Mouse (Mus musculus): Measurements from ENCODE around the gene Gm9887. TPM values are rescaled to one million over a fixed set of nuclear protein-coding genes. Genes with fewer than 3 reads are reported as not detected.

The Gm9887 gene
- polyA plus RNA-seq (2015; fragmentation: Nextera tagmentation; extraction: Ambion mirVana), result 0.63 and 0.80 TPM in 2 replicates

DNA sequence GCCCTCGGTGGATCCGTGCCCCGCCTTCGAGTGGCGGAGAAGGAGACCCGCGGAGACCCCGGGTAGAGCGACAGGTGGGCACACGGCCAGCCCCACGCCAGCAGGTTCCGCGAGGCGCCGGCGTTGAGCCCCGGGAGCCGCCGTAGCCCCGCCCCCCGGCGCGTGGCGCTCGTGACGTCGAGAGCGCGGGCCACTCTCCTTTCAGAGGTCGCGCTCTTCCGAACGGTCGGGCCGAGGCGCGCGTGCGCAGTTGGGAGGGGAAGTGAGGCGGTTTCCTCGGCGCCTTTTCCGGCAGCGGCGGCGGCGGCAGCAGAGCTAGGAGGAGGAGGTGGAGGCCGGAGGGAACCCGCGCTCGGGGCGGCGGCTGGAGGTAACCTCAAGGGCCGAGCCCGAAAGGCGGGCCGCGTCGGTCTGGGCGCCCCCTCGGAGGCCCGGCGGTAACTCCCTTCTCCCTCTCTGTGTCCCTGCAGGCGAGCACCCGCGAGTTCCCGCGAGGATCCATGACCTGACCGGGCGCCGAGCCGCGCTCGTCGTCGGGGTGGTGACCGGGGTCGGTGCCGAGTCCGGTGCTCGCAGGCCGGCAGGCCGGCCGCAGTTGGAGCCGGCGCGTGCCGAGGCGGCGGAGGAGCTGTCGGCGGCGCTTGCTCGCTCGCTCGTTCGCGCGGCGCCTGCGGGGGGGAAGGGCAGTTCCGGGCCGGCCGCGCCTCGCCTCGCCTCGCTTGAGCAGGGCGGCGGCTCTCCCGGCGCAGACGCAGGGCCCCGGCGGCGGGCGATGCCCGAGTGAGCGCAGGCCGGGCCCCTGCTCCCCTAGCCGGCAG, at the start of gene Gm9887, which contains the start of gene Arf6:
Gene Gm9887 (minus strand): TSS at position 605 of the 818 bp plus-strand sequence.
Gene Arf6 (plus strand): TSS at position 297 of the 818 bp plus-strand sequence.
- Histone ChIP-seq H3K36me3 (ENCODE audit: poor library complexity, severe bottlenecking) (no peaks in the 10 kb centered on the region), H3K4me2 (peak within 1 kb of the TSS; percentile 82), H3K4me3 (peak within 1 kb of the TSS; percentile 100), H3K9ac (peak within 1 kb of the TSS; percentile 96), H3K9me3 (replicated peaks) (no peaks in the 10 kb centered on the region), H3K27me3 (no peaks in the 10 kb centered on the region), H3K4me1 (peaks cover 30% of the 10 kb centered on the region), H3K27ac (peak within 1 kb of the TSS; percentile 90)
- ATAC-seq, result peak; percentile 95
- WGBS, result under 1% methylated on average over 97 of the region's 121 CpGs

DNA sequence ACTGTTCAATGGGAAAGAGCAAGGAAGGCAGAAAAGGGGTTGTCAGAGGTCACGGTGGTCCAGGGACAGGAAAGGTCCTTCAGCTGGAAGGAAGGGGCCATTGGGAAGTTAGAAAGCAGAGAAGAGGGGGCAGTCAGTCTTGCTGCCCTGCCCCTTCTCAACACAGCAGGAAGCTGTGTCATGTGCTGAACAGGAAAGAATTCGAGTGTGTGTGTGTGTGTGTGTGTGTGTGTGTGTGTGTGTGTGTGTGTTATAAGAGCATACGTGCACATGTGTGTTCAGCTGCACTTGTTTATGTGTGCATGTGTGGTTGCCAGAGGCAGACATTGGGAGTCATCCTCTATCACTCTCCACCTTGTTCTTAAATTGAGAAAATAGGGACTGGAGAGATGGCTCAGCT, 48.5 kb upstream of the Gm9887 start:
- 73% methylated on average over 3 of the region's 3 CpGs for WGBS

DNA sequence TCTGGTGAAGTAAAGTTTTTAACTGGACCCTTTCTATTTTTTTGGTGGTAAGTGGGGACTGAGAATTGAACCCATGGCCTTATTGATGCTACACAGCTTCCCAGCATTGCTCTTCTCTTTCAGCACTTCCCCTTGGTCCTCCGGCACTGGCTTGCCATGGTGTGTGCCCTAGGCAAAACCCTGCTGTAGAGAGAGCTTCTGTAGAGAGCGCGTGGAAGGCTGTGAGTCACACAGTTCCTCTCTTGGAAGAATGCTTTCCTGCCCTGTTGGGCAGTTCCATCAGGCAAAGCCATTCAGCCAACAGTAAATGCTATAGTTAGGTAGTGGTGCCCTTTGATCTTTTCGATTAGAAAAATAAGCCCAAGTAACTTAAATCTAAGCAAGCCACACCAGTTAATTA, 47.3 kb upstream of the Gm9887 start:
- no peak overlapping the region for H3K4me3 ChIP-seq
- no peaks in the 10 kb centered on the region for H3K36me3 ChIP-seq (ENCODE audit: poor library complexity, severe bottlenecking)
- ATAC-seq, result no peak
- no peak overlapping the region for H3K4me2 ChIP-seq
- peaks cover 8% of the 10 kb centered on the region for H3K9me3 ChIP-seq (replicated peaks)
- H3K9ac ChIP-seq, result no peak overlapping the region
- no peak overlapping the region for H3K27ac ChIP-seq
- no peaks in the 10 kb centered on the region for H3K27me3 ChIP-seq
- WGBS, result 91% methylated on average over 4 of the region's 4 CpGs
- no peaks in the 10 kb centered on the region for H3K4me1 ChIP-seq

More for the DNA sequence above, 48.5 kb upstream of the Gm9887 start:
- Histone ChIP-seq H3K4me2 (no peak overlapping the region), H3K9ac (no peak overlapping the region), H3K27ac (no peak overlapping the region), H3K4me3 (no peak overlapping the region), H3K4me1 (0 out of 2 replicates have a peak, but pooled peaks cover 3% of the 10 kb centered on the region), H3K36me3 (ENCODE audit: poor library complexity, severe bottlenecking) (no peaks in the 10 kb centered on the region), H3K9me3 (replicated peaks) (peaks cover 8% of the 10 kb centered on the region), H3K27me3 (no peaks in the 10 kb centered on the region)
- no peak for ATAC-seq

DNA sequence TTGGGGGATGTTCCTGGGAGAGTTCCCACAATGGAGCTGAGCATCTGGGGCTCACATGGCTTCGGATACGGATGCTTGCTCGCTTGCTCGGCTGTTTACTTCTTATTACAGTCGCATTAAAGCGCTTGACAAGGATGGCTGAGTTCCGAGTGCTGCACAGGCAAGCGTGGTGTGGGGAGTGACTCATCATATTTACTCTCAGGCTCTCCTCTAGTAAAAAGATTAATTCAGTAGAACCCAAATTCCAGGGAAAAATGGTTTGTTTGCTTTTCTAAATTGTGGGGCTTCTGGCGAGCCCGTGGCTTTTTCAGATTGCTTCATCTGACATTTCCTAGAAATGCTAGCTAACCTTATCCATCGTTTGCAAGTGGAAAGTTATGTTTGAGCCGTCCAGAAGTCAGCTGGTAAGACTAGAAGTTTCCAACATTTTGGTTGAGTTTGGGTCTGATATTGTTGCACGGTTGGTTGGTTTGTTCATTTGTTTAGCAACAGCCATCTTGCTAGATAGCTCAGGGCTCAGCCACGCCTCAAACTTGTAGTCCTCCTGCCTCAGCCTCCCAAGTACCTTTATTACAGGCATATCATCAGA, 46.9 kb upstream of the Gm9887 start:
- H3K27ac ChIP-seq, result no peak overlapping the region
- no peak overlapping the region for H3K4me3 ChIP-seq
- no peaks in the 10 kb centered on the region for H3K27me3 ChIP-seq
- H3K4me1 ChIP-seq, result no peaks in the 10 kb centered on the region
- no peaks in the 10 kb centered on the region for H3K36me3 ChIP-seq (ENCODE audit: poor library complexity, severe bottlenecking)
- 93% methylated on average over 14 of the region's 14 CpGs for WGBS
- peaks cover 8% of the 10 kb centered on the region for H3K9me3 ChIP-seq (replicated peaks)
- H3K9ac ChIP-seq, result no peak overlapping the region
- no peak for ATAC-seq
- no peak overlapping the region for H3K4me2 ChIP-seq

DNA sequence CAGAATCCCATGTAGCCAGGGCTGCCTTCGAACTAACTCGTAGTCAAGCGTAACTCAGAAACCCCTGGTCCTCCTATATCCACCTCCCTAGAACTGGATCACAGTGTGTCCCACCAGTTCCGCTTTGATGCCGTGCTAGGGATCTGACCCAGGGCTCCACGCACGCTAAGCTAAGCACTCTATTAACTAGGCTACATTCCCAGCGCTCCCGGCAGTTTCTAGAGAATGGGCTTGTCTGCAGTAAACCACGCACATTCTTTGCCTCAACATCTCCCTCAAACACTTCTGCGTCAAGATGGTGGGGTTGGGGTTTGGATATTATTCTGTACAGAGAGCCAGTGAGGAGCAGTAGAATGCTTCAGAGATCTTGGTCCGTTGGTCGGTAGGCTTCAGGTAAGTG, 46.3 kb upstream of the Gm9887 start:
- Histone ChIP-seq H3K27me3 (no peaks in the 10 kb centered on the region), H3K4me3 (no peak overlapping the region), H3K9ac (no peak overlapping the region), H3K4me2 (no peak overlapping the region), H3K9me3 (replicated peaks) (peaks cover 8% of the 10 kb centered on the region), H3K27ac (no peak overlapping the region), H3K4me1 (no peaks in the 10 kb centered on the region), H3K36me3 (ENCODE audit: poor library complexity, severe bottlenecking) (no peaks in the 10 kb centered on the region)
- 93% methylated on average over 13 of the region's 13 CpGs for WGBS
- ATAC-seq, result no peak

DNA sequence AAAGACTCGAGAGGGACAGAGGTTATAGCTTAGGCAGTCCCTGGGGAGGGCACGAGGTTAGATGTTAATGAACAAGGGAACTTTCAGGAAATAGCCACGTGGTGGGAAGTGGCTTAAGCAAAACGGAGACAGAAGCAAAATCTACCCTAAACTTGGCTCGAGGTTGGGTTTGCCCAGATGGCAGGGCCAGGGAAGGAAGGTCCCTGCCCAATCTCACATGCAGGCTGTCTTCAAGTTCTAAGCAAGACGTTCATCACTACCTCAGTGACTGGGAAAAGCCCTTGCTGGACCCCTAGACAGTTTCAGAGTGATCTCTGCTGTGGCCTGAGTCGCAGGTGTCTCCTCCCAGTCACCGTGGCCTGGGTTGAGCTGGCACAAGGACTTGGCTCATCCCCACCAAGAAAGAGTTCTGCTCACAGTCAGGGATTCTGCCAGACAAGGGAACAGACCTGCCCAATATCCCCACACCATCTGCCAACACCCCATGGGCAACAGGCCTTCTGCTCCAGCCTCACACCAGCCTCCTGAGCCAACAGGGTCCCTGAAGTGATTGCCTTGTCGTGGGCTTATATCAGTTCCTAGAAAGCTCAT, 45.5 kb upstream of the Gm9887 start:
- no peak overlapping the region for H3K4me2 ChIP-seq

DNA sequence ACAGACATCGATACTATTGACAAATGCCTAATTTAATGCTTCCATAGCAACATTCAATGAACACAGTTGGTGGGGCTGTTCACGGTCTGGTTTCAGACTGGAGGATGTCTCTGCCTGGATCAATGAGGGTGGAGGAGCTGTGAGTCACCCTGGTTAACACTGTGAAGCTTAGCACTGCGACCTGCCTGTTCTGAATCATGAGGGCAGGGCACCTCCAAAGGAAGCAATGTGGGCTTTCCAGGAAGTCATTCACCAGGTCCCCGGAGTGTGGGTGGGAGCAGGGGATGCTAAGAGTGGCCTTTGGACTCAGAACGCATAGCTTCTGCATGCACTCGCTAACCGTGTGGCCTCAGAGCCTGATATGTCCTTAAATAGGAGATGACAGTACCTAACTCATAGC, 44.5 kb upstream of the Gm9887 start:
- H3K4me3 ChIP-seq, result no peak overlapping the region
- H3K9me3 ChIP-seq (replicated peaks), result no peaks in the 10 kb centered on the region
- ATAC-seq, result no peak
- no peak overlapping the region for H3K9ac ChIP-seq
- 76% methylated on average over 7 of the region's 7 CpGs for WGBS
- no peak overlapping the region for H3K4me2 ChIP-seq
- H3K27me3 ChIP-seq, result no peaks in the 10 kb centered on the region
- no peaks in the 10 kb centered on the region for H3K36me3 ChIP-seq (ENCODE audit: poor library complexity, severe bottlenecking)
- H3K4me1 ChIP-seq, result no peaks in the 10 kb centered on the region
- H3K27ac ChIP-seq, result no peak overlapping the region

More for the DNA sequence above, 45.5 kb upstream of the Gm9887 start:
- H3K27me3 ChIP-seq, result no peaks in the 10 kb centered on the region
- H3K27ac ChIP-seq, result no peak overlapping the region
- no peaks in the 10 kb centered on the region for H3K36me3 ChIP-seq (ENCODE audit: poor library complexity, severe bottlenecking)
- H3K4me3 ChIP-seq, result no peak overlapping the region
- H3K4me1 ChIP-seq, result no peaks in the 10 kb centered on the region
- no peak overlapping the region for H3K9ac ChIP-seq
- no peak for ATAC-seq
- H3K9me3 ChIP-seq (replicated peaks), result peaks cover 5% of the 10 kb centered on the region
- WGBS, result 59% methylated on average over 9 of the region's 9 CpGs

DNA sequence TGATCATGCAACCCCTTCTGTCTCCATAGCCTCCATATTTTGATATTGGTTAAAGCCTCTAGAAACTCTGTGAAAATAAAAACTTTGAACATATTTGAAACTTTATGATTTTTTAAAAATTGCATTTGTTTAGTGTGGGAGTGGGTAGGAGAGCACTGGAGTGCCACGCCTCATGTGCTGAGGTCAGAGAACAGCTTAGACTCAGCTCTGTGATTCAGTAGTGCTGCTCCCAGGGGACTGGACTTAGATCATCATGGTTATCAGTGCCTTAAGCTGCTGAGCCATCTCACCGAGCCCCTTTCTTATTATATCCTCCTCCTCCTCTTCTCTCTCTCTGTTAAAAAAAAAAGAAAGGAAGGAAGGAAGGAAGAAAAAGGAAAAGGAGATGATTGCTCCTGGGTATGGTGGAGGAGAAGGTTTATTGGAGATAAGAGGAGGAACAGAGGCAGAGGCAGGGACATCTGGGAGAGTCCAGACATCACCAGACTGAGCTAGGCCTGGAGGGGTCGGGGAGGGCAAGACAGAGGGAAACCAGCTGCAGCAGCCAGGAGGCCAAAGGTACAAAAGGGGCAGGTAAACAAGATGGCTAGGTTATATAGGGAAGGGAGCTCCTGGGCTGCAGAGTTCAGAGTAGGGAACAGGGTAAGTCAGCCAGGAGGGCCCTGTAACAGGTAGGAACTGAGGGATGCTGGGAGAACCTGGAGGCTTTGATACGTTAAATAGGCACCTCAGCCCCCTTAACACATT, 42.7 kb upstream of the Gm9887 start:
- Histone ChIP-seq H3K27me3 (no peaks in the 10 kb centered on the region), H3K4me1 (no peaks in the 10 kb centered on the region), H3K9ac (no peak overlapping the region), H3K4me2 (no peak overlapping the region), H3K27ac (no peak overlapping the region), H3K36me3 (ENCODE audit: poor library complexity, severe bottlenecking) (no peaks in the 10 kb centered on the region), H3K4me3 (no peak overlapping the region), H3K9me3 (replicated peaks) (no peaks in the 10 kb centered on the region)
- ATAC-seq, result no peak
- WGBS, result 89% methylated on average over 4 of the region's 4 CpGs

DNA sequence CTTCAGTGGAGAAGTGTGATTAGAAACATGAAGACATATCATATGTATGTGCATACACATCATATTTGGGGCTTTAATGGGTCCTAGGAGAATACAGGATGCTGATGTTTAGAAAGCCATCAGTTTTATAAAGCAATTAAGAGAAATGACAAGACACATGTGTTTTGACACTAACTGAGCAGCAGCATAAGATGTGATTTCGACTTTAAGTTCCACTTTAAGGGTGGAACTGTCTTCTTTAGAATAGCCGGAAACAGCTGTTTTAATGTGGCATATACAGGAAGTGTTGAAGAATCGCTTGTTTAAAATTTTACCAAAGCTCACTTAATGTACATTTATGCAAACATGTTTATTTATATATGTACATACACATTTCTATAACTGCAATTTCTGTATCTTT, 41.0 kb upstream of the Gm9887 start:
- ATAC-seq, result no peak
- H3K9ac ChIP-seq, result no peak overlapping the region
- no peaks in the 10 kb centered on the region for H3K4me1 ChIP-seq
- no peaks in the 10 kb centered on the region for H3K9me3 ChIP-seq (replicated peaks)
- WGBS, result 86% methylated on average over 3 of the region's 3 CpGs
- H3K4me3 ChIP-seq, result no peak overlapping the region
- H3K27me3 ChIP-seq, result no peaks in the 10 kb centered on the region
- H3K4me2 ChIP-seq, result no peak overlapping the region
- no peaks in the 10 kb centered on the region for H3K36me3 ChIP-seq (ENCODE audit: poor library complexity, severe bottlenecking)
- H3K27ac ChIP-seq, result no peak overlapping the region

DNA sequence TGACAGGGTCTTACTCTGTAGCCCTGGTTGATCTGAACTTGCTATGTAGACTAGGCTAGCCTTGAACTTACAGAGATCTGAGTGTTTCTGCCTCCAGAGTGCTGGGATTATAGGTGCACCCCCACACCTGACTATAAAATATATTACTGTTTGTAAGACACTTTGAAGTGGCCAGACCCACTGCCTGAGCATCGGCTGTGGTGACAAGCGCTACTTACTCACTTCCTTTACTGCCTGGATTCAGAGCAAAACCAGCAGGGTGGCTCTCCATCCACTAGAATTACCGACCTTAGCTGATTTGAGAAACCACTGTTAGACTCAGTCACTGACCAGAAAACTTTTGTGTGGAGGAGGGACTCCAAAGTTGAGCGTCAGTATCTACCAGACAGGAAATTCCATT, 39.7 kb upstream of the Gm9887 start:
- H3K27me3 ChIP-seq, result no peaks in the 10 kb centered on the region
- ATAC-seq, result no peak
- no peak overlapping the region for H3K4me3 ChIP-seq
- no peaks in the 10 kb centered on the region for H3K36me3 ChIP-seq (ENCODE audit: poor library complexity, severe bottlenecking)
- 78% methylated on average over 4 of the region's 4 CpGs for WGBS
- no peak overlapping the region for H3K9ac ChIP-seq
- H3K9me3 ChIP-seq (replicated peaks), result no peaks in the 10 kb centered on the region
- no peak overlapping the region for H3K4me2 ChIP-seq
- H3K27ac ChIP-seq, result no peak overlapping the region
- no peaks in the 10 kb centered on the region for H3K4me1 ChIP-seq

DNA sequence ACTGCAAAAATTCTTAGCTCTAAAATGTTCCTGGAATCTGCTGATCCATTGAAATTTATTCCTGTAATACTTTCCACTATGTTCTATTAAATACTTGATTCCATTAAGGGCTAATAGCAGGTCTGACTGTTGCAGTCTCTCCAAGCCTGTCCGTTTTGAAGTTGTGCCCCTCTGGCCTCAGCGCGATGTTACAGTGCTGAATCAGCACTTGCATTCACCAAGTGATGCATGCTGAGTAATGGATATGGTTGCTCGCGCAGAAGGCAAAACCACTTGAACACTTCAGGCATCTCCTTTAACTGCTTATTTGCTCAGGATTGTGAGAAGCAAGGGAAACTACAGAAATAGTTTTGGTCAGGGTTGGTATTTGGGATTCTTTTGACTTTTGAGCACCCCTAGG, 38.5 kb upstream of the Gm9887 start:
- H3K27ac ChIP-seq, result no peak overlapping the region
- H3K9ac ChIP-seq, result no peak overlapping the region
- no peak for ATAC-seq
- no peaks in the 10 kb centered on the region for H3K9me3 ChIP-seq (replicated peaks)
- no peaks in the 10 kb centered on the region for H3K27me3 ChIP-seq
- no peak overlapping the region for H3K4me3 ChIP-seq
- H3K4me2 ChIP-seq, result no peak overlapping the region
- 76% methylated on average over 5 of the region's 5 CpGs for WGBS
- H3K4me1 ChIP-seq, result no peaks in the 10 kb centered on the region
- no peaks in the 10 kb centered on the region for H3K36me3 ChIP-seq (ENCODE audit: poor library complexity, severe bottlenecking)

Measured in forebrain, embryonic 13.5 days (tissue).